Mouse (Mus musculus): ENCODE results near the gene Ciz1. TPM values are rescaled to one million over a fixed set of nuclear protein-coding genes. Genes with fewer than 3 reads are reported as not detected.
"Not testable (repeated sequence)": the region's sequence is repeated elsewhere in the genome, so short reads cannot be mapped to it uniquely, and the experiment has no call there.

Ciz1 gene
- polyA plus RNA-seq, 1 experiment: 275 TPM

- no peaks in the 10 kb centered on the region for H3K27me3 ChIP-seq (ENCODE audit: control insufficient read depth, insufficient read depth, low read length)
- WGBS: 86% methylated on average over 3 of the region's 3 CpGs
These were observed 5.6 kb downstream of the Ciz1 start for GRCm38 (mm10) chr2:32357710-32358109.

GRCm38 (mm10) chr2:32358381-32358780, 6.3 kb downstream of the Ciz1 start:
- TF ChIP-seq POLR2A (IDR thresholded peaks at IDR 0.05; ENCODE audit: low read depth, low read length): no peak
- TF ChIP-seq CTCF (IDR thresholded peaks at IDR 0.05; ENCODE audit: extremely low read depth, insufficient read length, insufficient replicate concordance, low read depth, low read length): no peak
- WGBS: 84% methylated on average over 10 of the region's 10 CpGs
- Histone ChIP-seq H3K27me3 (ENCODE audit: control insufficient read depth, insufficient read depth, low read length) (no peaks in the 10 kb centered on the region), H3K27ac (ENCODE audit: insufficient read depth, low read depth, low read length) (no peak overlapping the region), H3K36me3 (ENCODE audit: control insufficient read depth, insufficient read depth, low read length) (no peaks in the 10 kb centered on the region), H3K4me3 (ENCODE audit: low read depth, low read length) (no peak overlapping the region), H3K4me1 (ENCODE audit: control insufficient read depth, insufficient read depth, insufficient read length, low read length) (peaks cover 19% of the 10 kb centered on the region; the same call in 1 of the 2 replicates)

More at GRCm38 (mm10) chr2:32357710-32358109, 5.6 kb downstream of the Ciz1 start:
- Histone ChIP-seq H3K4me1 (ENCODE audit: control insufficient read depth, insufficient read depth, insufficient read length, low read length) (peaks cover 19% of the 10 kb centered on the region; the same call in 1 of the 2 replicates), H3K27ac (ENCODE audit: insufficient read depth, low read depth, low read length) (no peak overlapping the region), H3K36me3 (ENCODE audit: control insufficient read depth, insufficient read depth, low read length) (no peaks in the 10 kb centered on the region), H3K4me3 (ENCODE audit: low read depth, low read length) (no peak overlapping the region)
- TF ChIP-seq POLR2A (IDR thresholded peaks at IDR 0.05; ENCODE audit: low read depth, low read length): no peak

- peaks cover 15% of the 10 kb centered on the region for H3K4me1 ChIP-seq (ENCODE audit: control insufficient read depth, insufficient read depth, insufficient read length, low read length)
- H3K27ac ChIP-seq (ENCODE audit: insufficient read depth, low read depth, low read length): peak overlapping the region; percentile 86
- peaks cover 4% of the 10 kb centered on the region; the same call in 1 of the 2 replicates for H3K36me3 ChIP-seq (ENCODE audit: control insufficient read depth, insufficient read depth, low read length)
- WGBS: 3% methylated on average over 14 of the region's 14 CpGs
- H3K27me3 ChIP-seq (ENCODE audit: control insufficient read depth, insufficient read depth, low read length): no peaks in the 10 kb centered on the region
- TF ChIP-seq CTCF (IDR thresholded peaks at IDR 0.05; ENCODE audit: extremely low read depth, insufficient read length, insufficient replicate concordance, low read depth, low read length) (no peak), POLR2A (IDR thresholded peaks at IDR 0.05; ENCODE audit: low read depth, low read length) (no peak)
- H3K4me3 ChIP-seq (ENCODE audit: low read depth, low read length): peak overlapping the region; percentile 54
These were observed 8.6 kb downstream of the Ciz1 start for GRCm38 (mm10) chr2:32360741-32361140.

DNA sequence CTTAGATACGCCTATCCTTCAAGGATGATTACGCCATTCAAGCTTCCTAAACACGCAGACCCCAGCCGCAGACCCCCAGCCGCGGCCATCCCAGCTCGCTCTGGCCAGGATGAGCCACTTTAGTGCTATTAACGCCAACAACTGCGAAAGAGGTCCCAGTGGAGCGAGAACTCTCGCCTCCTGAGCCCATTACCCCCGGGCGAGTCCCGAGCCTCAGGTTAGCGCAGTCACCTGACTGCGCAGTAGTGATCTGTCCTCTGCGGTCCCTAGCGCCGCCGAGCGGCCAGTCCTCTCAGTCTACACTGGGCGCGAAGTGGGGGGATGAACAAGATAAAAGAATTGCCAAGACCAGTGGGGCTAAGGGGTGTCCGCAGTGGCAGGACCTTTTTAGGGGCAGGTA, 9.3 kb downstream of the Ciz1 start:
- WGBS: 1% methylated on average over 24 of the region's 24 CpGs
- H3K27me3 ChIP-seq (ENCODE audit: control insufficient read depth, insufficient read depth, low read length): no peaks in the 10 kb centered on the region
- peak; percentile 50; the same call in 1 of the 2 replicates for TF ChIP-seq POLR2A (IDR thresholded peaks at IDR 0.05; ENCODE audit: low read depth, low read length)
- TF ChIP-seq CTCF (IDR thresholded peaks at IDR 0.05; ENCODE audit: extremely low read depth, insufficient read length, insufficient replicate concordance, low read depth, low read length): peak; percentile 75
- peaks cover 8% of the 10 kb centered on the region for H3K4me1 ChIP-seq (ENCODE audit: control insufficient read depth, insufficient read depth, insufficient read length, low read length)
- peak overlapping the region; percentile 89 for H3K4me3 ChIP-seq (ENCODE audit: low read depth, low read length)
- peaks cover 4% of the 10 kb centered on the region; the same call in 1 of the 2 replicates for H3K36me3 ChIP-seq (ENCODE audit: control insufficient read depth, insufficient read depth, low read length)
- H3K27ac ChIP-seq (ENCODE audit: insufficient read depth, low read depth, low read length): peak overlapping the region; percentile 99

DNA sequence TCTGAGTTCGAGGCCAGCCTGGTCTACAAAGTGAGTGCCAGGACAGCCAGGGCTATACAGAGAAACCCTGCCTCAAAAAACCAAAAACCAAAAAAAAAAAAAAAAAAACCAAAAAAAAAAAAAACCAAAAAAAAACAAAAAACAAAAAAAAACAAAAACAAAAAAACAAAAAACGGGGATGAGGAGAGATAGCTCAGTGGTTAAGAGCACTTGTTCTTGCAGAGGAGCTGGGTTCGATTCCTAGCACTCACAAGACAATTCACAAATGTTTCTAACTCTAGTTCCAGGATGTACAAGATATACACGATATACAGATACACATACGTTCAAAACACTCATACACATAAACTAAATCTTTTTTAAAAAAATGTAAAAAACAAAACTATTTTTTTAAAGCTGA, 10.1 kb downstream of the Ciz1 start:
- H3K27ac ChIP-seq (ENCODE audit: insufficient read depth, low read depth, low read length): 0 out of 2 replicates have a peak overlapping the region, but pooled peaks have one; percentile 89
- not testable (repeated sequence) for H3K27me3 ChIP-seq (ENCODE audit: control insufficient read depth, insufficient read depth, low read length); H3K4me1 ChIP-seq (ENCODE audit: control insufficient read depth, insufficient read depth, insufficient read length, low read length); H3K36me3 ChIP-seq (ENCODE audit: control insufficient read depth, insufficient read depth, low read length)
- peak overlapping the region; percentile 77 for H3K4me3 ChIP-seq (ENCODE audit: low read depth, low read length)
- 16% methylated on average over 5 of the region's 5 CpGs for WGBS

DNA sequence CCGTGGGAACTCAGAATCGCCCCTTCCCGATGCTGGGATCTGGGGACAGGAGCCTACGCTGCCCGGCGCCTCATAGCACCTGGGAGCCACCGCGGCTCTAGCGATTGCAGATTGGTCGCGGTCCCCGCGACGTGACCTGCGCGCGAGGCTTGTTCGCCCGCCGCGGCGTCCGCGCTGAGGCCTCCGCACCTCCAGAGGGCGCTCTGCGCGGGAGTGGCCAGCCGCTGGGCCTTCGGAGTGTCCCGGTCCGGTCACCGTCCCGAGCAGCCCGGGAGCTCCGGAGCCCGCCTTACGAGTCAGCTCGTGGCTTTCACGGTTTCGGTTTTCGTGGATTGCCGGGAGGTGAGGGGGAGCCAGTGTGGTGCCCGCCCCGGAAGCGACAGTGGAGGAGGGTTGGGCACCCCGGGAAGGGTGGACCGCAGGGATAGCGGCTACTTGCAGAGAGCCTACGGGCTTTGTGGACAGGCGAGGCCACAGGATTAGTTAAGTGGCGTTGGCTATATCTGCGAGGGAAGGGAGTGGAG, 10.8 kb downstream of the Ciz1 start:
- peak; percentile 75; the same call in 1 of the 2 replicates for TF ChIP-seq POLR2A (IDR thresholded peaks at IDR 0.05; ENCODE audit: low read depth, low read length)
- TF ChIP-seq CTCF (IDR thresholded peaks at IDR 0.05; ENCODE audit: extremely low read depth, insufficient read length, insufficient replicate concordance, low read depth, low read length): peak; percentile 79
- H3K27ac ChIP-seq (ENCODE audit: insufficient read depth, low read depth, low read length): peak overlapping the region; percentile 89
- no peaks in the 10 kb centered on the region for H3K27me3 ChIP-seq (ENCODE audit: control insufficient read depth, insufficient read depth, low read length)
- H3K36me3 ChIP-seq (ENCODE audit: control insufficient read depth, insufficient read depth, low read length): peaks cover 10% of the 10 kb centered on the region
- under 1% methylated on average over 53 of the region's 53 CpGs for WGBS
- H3K4me3 ChIP-seq (ENCODE audit: low read depth, low read length): peak overlapping the region; percentile 77
- peaks cover 2% of the 10 kb centered on the region for H3K4me1 ChIP-seq (ENCODE audit: control insufficient read depth, insufficient read depth, insufficient read length, low read length)

DNA sequence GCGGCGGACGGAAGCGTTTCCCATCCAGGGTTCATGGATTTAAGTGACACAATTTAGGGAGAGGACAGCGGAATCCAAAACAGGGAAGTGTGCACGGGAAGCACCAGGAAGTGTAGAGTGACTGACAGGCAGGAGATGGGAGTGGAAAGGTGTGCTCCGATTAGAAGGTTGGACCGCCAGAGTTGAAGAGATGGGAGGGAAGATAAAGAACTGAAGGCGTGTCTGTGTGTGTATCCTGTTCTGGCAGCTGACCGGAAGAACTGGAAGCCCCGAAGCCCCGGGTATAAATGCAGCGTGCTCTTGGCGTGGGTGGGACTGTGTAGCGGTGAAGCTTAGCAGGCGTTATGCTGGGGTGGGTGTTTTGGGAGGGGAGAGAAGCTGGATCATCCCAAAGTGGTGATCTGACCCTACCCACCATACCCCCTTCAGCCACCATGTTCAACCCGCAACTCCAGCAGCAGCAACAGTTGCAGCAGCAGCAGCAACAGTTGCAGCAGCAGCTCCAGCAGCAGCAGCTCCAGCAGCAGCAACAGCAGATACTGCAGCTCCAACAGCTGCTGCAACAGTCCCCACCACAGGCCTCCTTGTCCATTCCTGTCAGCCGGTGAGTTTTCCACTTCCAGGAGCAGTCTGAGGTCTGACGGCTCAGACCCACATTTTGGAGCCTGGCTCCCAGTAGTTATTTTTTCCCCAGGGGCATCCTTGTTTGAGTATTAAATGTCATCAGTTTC, 11.4 kb downstream of the Ciz1 start:
- Histone ChIP-seq H3K36me3 (ENCODE audit: control insufficient read depth, insufficient read depth, low read length) (peaks cover 14% of the 10 kb centered on the region), H3K4me1 (ENCODE audit: control insufficient read depth, insufficient read depth, insufficient read length, low read length) (peaks cover 2% of the 10 kb centered on the region), H3K27me3 (ENCODE audit: control insufficient read depth, insufficient read depth, low read length) (no peaks in the 10 kb centered on the region), H3K4me3 (ENCODE audit: low read depth, low read length) (peak overlapping the region; percentile 77), H3K27ac (ENCODE audit: insufficient read depth, low read depth, low read length) (peak overlapping the region; percentile 89)
- 7% methylated on average over 19 of the region's 19 CpGs for WGBS
- TF ChIP-seq POLR2A (IDR thresholded peaks at IDR 0.05; ENCODE audit: low read depth, low read length) (no peak), CTCF (IDR thresholded peaks at IDR 0.05; ENCODE audit: extremely low read depth, insufficient read length, insufficient replicate concordance, low read depth, low read length) (no peak)
